Mouse (Mus musculus) gastrocnemius, postnatal 4 days (tissue): ENCODE measurements around the gene Plk5. TPM values are rescaled to one million over a fixed set of nuclear protein-coding genes. Genes with fewer than 3 reads are reported as not detected.

Experiments
- DNase-seq, 2 experiments: peaks; one replicate each; pipeline ENCODE4 v3.0.0; 2021 to 2022; ENCODE audit warnings: low spot score in 2 of 2, mixed read lengths in 2 of 2
- long read RNA-seq, 2 experiments: library from polyadenylated mRNA; stranded (forward); transcript quantifications; one replicate each; pipeline ENCODE4 v2.0.0; 2021
- total RNA-seq, 2 experiments: library from RNA; stranded (reverse); gene quantifications; 2 replicates each; pipeline ENCODE4 v1.2.3; 2021

The Plk5 gene
- total RNA-seq, result under 1 TPM in 1 of 2 experiments, not detected in 1; 0.34 TPM
- long read RNA-seq, experiment 1, result 0 reads
- long read RNA-seq, experiment 2, result 0 reads

DNA sequence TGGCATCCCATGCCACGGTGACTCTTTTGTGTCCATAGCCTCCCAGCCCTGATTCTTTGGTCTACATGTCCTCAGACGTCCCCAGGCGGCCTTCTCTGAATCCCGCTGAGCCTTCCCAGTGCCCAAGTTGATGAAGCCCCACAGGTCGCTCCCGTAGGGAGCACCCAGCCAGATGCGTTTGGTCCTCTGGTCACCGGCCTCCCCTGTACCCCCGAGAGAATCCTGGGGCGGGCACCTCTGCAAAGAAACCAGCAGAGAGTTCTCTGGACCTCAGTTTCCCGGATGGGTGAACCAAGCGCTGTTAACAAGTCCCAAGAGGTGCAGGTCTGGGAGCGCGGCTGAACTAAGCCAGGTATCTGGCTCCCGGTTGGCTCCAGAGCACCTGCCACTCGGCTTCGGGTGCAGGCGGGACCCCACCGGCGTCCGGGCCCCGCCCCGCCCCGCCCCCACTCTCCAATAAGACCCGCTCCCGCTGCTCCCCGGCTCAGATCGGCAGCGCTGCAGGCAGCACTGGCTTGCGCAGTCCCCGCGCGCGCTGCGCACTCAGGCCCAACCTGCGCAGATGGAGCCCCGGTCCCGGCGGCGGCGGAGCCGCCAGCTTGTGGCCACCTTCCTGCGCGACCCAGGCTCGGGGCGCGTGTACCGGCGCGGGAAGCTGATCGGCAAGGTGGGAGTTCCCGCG is at the start of gene Plk5:
Gene Plk5 (plus strand): TSS at position 459 of the 682 bp plus-strand sequence.
- DNase-seq, result no peak

DNA sequence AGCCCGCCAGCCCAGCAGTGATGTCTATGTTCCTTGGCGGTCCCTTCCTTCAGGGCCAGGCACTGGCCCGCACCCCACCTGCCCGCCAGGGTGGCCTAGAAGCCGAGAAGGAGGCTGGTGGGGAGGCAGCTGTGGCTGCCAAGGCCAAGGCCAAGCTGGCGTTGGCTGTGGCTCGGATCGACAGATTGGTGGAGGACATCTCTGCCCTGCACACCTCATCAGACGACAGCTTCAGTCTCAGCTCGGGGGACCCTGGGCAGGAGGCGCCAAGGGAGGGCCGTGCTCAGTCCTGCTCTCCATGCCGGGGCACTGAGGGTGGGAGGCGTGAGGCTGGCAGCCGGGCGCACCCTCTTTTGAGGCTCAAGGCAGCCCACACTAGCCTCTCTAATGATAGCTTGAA is 44.7 kb upstream of the Plk5 start:
- no peak for DNase-seq

DNA sequence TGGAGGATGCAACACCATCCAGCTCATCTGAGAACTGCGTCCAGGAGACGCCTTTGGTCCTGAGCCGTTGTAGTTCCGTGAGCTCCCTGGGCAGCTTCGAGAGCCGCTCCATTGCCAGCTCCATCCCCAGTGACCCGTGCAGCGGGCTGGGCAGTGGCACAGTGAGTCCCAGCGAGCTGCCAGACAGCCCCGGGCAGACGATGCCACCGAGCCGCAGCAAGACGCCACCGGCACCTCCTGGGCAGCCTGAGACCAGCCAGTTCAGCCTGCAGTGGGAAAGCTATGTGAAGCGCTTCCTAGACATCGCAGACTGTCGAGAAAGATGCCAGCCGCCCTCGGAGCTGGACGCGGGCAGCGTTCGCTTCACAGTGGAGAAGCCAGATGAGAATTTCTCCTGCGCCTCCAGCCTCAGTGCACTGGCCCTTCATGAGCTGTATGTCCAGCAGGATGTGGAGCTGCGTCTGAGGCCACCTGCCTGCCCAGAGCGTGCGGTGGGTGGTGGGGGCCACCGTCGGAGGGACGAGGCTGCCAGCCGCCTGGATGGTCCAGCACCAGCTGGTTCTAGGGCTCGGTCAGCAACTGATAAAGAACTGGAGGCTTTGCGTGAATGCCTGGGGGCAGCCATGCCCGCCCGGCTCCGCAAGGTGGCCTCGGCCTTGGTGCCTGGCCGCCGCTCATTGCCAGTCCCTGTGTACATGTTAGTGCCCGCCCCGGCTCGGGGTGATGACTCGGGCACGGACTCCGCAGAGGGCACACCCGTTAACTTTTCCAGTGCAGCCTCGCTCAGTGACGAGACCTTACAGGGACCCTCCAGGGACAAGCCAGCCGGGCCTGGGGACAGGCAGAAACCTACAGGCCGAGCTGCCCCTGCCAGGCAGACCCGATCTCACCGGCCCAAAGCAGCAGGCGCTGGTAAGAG is 43.4 kb upstream of the Plk5 start:
- DNase-seq, result no peak

GRCm38 (mm10) chr10:80313627-80314201 is 42.5 kb upstream of the Plk5 start:
- no peak for DNase-seq

DNA sequence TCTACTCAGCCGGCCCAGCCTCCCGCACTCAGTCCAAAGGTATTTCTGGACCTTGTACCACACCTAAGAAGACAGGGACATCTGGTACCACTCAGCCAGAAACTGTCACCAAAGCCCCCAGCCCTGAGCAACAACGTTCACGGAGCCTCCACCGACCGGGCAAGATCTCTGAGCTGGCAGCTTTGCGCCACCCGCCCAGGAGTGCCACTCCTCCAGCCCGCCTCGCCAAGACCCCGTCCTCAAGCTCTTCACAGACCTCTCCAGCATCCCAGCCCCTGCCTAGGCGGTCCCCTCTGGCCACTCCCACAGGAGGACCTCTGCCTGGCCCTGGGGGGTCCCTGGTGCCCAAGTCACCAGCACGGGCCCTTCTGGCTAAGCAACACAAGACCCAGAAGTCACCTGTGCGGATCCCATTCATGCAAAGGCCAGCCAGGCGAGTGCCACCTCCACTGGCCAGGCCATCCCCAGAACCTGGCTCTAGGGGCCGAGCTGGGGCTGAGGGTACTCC is 41.7 kb upstream of the Plk5 start:
- DNase-seq, result no peak

GRCm38 (mm10) chr10:80315315-80315714 is 40.9 kb upstream of the Plk5 start:
- no peak for DNase-seq

GRCm38 (mm10) chr10:80316359-80316781 is 39.9 kb upstream of the Plk5 start:
- DNase-seq, result no peak

DNA sequence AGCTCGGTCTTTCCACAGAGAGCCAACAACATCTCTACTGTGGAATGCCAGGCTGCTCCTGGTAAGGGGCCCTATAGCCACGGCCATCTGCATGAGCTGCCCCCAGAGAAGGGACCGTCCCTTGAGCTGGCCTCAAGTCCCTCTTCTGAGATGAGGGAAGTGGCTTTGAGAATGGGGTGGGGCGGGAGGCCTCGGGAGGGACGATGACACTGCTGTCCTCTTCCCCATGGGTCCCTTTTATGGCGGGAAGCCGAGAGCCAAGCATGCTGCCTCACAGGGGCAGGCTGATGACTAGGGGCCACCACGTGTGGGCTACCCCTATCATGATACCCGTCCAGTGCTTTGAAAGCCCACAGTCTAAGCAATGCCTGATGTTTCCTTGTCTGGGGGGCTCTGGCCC is 39.2 kb upstream of the Plk5 start:
- DNase-seq, result no peak

- DNase-seq, result peak; percentile 80 to 91
Observed at GRCm38 (mm10) chr10:80320340-80320760, 35.9 kb upstream of the Plk5 start, which contains the start of gene 2310011J03Rik. Gene 2310011J03Rik, minus strand, starts transcription at chr10:80320537.

DNA sequence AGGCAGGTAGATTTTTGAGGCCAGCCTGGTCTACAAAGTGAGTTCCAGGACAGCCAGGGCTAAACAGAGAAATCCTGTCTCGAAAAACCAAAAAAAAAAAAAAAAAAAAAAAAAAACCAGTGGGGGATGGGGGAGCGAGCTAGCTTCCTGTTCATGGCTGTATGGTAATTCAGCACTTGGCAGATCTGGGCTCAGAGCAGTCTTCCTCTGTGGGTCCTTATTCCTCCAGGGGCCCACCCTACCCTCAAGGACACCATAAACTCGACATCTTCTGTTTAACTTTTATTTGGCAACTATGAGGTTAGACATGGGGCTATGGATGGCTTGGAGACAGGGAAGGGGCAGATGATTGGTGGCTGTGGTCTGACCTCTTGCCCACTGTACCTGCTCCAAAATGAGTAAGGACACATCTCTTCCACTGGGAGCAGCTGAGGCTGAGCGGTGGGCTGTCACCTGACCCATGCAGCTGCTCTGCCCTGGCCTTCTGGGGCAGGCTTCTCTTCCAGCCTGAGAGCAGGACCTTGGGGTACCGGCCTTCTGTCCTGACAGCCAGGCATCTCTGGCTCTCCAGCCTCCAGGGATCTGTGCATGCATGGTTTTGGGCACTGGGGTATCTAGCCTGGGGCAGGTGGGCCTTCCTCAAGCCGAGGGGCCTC is 35.1 kb upstream of the Plk5 start:
- no peak for DNase-seq

DNA sequence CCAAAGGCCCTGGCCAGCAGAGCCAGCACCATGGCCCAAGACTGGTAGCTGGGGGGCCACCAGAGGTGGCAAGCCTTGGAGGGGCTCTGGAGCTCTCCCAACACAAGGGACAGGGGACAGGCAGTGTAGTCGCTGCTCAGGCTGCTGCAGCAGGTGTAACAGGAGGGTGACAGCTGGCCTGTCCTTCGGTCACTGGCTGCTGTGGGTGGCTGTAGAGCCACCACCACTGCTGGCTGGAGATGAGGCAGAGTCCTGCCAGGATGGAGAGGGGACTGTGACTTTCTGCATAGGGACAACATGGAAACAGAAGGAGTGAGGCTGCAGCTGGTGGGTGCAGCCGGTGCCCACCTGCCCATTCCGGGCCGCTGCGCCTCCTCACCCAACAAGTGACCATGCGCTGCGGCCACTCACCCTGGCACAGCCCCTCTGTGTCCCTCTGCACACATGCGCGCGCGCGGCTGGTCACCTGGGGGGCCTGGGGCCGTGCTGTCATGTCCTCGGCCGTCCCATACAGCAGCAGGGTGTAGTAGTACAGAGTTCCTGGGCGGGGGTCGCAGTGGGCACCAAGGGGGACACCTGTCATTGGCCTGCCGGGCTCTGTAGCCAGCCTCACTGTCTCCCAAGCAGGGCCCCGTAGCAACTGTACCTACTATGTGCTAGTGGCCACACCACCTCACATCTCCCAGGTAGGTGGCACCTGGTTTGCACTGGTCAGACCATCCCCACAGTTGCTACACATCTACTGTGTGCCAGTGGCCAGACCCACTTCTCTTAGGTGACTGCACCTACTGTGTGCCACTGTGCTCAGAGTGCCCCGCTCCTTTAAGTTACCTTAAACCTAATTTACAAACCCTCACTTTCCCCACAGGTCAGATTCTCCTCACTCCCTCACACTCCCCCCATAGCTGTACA is 34.3 kb upstream of the Plk5 start:
- no peak for DNase-seq

GRCm38 (mm10) chr10:80322811-80323211 is 33.4 kb upstream of the Plk5 start:
- DNase-seq, result no peak

DNA sequence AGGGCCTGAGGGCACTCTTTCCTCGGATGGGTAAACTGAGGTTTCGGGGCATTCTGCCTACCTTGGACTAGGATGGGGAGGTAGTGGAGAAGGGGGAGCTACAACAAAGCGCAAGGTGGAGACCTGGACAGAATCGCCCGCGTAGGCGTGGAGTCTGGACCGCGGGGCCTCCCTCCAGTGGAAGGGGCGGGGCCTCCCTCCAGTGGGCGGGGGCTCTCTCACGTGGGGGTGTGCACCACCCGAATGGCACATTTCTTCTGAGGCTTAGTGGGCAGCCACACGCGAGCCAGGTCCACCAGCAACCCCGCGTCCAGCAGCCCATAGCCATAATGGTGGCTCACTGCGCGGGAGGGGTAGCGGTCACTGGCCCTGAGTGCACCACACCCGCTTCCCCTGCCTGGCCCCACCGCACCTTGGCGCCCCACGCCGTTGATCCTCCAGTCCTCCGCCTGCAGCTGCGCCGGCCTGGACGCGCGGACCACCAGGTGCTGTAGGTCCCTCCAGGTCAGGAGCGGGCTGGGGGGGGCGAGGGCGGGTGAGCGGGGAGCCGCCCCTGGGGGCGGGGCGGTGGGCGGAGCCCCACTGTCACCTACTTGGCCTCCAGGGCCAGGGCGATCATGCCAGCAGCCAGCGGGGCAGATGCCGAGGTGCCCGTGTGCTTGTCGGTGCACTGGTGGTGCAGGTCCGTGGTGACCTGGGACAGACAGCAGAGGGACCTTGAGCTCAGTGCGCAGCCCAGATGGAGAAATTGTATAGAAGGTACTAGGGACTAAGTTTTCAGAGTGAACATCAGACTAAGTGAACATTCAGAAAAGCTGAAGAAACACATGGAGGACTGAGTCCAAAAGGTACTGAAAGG is 32.8 kb upstream of the Plk5 start:
- DNase-seq, result peak in 1 of 2 experiments; percentile 64

DNA sequence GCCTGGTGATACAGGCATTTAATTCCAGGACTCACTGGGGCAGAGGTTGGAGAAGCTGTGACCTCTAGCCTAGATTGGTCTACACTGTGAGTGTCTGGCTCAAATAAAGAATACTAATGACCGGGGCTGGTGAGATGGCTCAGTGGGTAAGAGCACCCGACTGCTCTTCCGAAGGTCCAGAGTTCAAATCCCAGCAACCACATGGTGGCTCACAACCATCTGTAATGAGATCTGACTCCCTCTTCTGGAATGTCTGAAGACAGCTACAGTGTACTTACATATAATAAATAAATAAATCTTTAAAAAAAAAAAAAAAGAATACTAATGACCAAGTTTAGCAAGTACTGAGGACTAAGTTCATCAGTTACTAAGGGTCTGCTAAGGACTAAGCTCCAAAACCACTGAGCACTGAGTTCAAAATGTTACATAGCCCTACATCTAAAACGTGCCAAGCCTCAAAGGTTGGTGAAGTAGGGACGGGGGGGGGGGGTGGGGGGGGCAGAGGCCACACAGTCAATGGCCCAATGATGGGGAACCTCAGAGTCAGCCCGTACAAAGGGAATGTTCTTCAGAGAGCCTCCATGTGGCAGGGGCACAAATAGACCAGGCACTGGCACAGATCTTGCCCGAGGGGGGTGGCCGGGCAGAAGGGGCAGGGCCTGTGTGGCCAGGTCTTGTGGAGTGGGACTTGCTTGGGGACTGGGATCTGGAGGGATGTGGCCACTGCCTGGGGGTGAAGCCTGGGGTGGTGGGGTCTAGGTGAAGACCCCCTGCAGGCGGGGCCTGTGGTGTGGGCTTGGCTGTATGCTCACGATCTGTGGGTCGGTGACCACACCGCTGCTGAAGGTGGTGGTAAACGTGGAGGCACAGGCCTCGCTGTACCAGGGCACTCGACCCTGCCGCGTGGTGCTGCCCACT is 31.9 kb upstream of the Plk5 start:
- no peak for DNase-seq

- DNase-seq, result no peak
Observed at GRCm38 (mm10) chr10:80325045-80325444, 31.2 kb upstream of the Plk5 start.

GRCm38 (mm10) chr10:80329273-80330081 is 26.8 kb upstream of the Plk5 start, which contains the start of the genes Pcsk4 and Reep6:
Gene Pcsk4, minus strand, starts transcription at chr10:80329498.
Gene Reep6, plus strand, starts transcription at chr10:80329953.
- DNase-seq, result peak; percentile 94 to 95

GRCm38 (mm10) chr10:80330084-80330483 is 26.2 kb upstream of the Plk5 start:
- DNase-seq, result no peak
